Mouse (Mus musculus): Measurements from ENCODE around the gene Hoxc12. TPM values are rescaled to one million over a fixed set of nuclear protein-coding genes. Genes with fewer than 3 reads are reported as not detected.

The Hoxc12 gene
- total and polyA plus RNA-seq, 3 experiments: not detected

GRCm38 (mm10) chr15:102942739-102943467 is 6.3 kb downstream of the Hoxc12 start:
- no peak overlapping the region for H3K4me3 ChIP-seq (ENCODE audit: control insufficient read depth in 1 of 2, insufficient read depth in 1 of 2, low read depth in 2 of 2, low read length in 2 of 2)

GRCm38 (mm10) chr15:102943468-102943813 is 6.9 kb downstream of the Hoxc12 start:
- Histone ChIP-seq H3K36me3 (ENCODE audit: control insufficient read depth in 1 of 2, insufficient read depth in 2 of 2, low read length in 2 of 2) (peaks cover 0 to 5% of the 10 kb centered on the region in 2 experiments; a peak in 1 of 4 replicates), H3K79me2 (ENCODE audit: control insufficient read depth, insufficient read depth, low read length, poor library complexity) (no peaks in the 10 kb centered on the region; the same call in 1 of the 2 replicates), H3K9me3 (replicated peaks; ENCODE audit: insufficient read depth, low read length) (no peaks in the 10 kb centered on the region), H3K27ac (ENCODE audit: control insufficient read depth, low read depth, low read length) (no peak overlapping the region), H3K9ac (ENCODE audit: control insufficient read depth, low read depth, low read length, poor library complexity, severe bottlenecking) (no peak overlapping the region), H3K4me3 (ENCODE audit: control insufficient read depth in 1 of 2, insufficient read depth in 1 of 2, low read depth in 2 of 2, low read length in 2 of 2) (no peak overlapping the region), H3K27me3 (ENCODE audit: control insufficient read depth in 1 of 2, insufficient read depth in 2 of 2, low read length in 2 of 2) (peaks cover 0 to 18% of the 10 kb centered on the region in 2 experiments), H3K4me1 (ENCODE audit: control insufficient read depth in 1 of 2, insufficient read depth in 2 of 2, low read length in 2 of 2) (peaks cover 5 to 6% of the 10 kb centered on the region in 2 experiments; a peak in 3 of 4 replicates)
- no peak for DNase-seq (ENCODE audit: low read depth, low spot score)
- TF ChIP-seq RAD21 (IDR thresholded peaks at IDR 0.05; ENCODE audit: low read depth, low read length) (no peak), ELF1 (IDR thresholded peaks at IDR 0.05; ENCODE audit: low read depth, low read length) (no peak), RCOR1 (IDR thresholded peaks at IDR 0.05; ENCODE audit: low read depth, low read length) (no peak), NELFE (IDR thresholded peaks at IDR 0.05; ENCODE audit: low read depth, low read length) (no peak), ZMIZ1 (IDR thresholded peaks at IDR 0.05; ENCODE audit: low read depth, low read length) (no peak), CHD1 (IDR thresholded peaks at IDR 0.05; ENCODE audit: low read depth, low read length) (no peak), CTCF (IDR thresholded peaks at IDR 0.05 in 2 of 3, conservative IDR thresholded peaks at IDR 0.05 in 1 of 3; ENCODE audit: control insufficient read depth in 1 of 3, insufficient read depth in 1 of 3, low read depth in 2 of 3, low read length in 3 of 3, poor library complexity in 1 of 3, severe bottlenecking in 1 of 3) (no peak), ETS1 (IDR thresholded peaks at IDR 0.05; ENCODE audit: low read depth, low read length) (no peak), NRF1 (IDR thresholded peaks at IDR 0.05; ENCODE audit: insufficient read depth, low read depth, low read length, poor library complexity, severe bottlenecking) (no peak), TAL1 (IDR thresholded peaks at IDR 0.05; ENCODE audit: low read length) (no peak), MEF2A (IDR thresholded peaks at IDR 0.05; ENCODE audit: extremely low read depth, insufficient replicate concordance, low read depth, low read length, poor library complexity, severe bottlenecking) (no peak), HCFC1 (IDR thresholded peaks at IDR 0.05; ENCODE audit: low read depth, low read length) (no peak), MAX (IDR thresholded peaks at IDR 0.05; ENCODE audit: low read length) (no peak)

More at GRCm38 (mm10) chr15:102942739-102943467, 6.3 kb downstream of the Hoxc12 start:
- DNase-seq (ENCODE audit: low read depth, low spot score): no peak
- Histone ChIP-seq H3K4me1 (ENCODE audit: control insufficient read depth in 1 of 2, insufficient read depth in 2 of 2, low read length in 2 of 2) (peaks cover 5 to 6% of the 10 kb centered on the region in 2 experiments; a peak in 3 of 4 replicates), H3K36me3 (ENCODE audit: control insufficient read depth in 1 of 2, insufficient read depth in 2 of 2, low read length in 2 of 2) (peaks cover 0 to 5% of the 10 kb centered on the region in 2 experiments; a peak in 1 of 4 replicates), H3K9me3 (replicated peaks; ENCODE audit: insufficient read depth, low read length) (no peaks in the 10 kb centered on the region), H3K9ac (ENCODE audit: control insufficient read depth, low read depth, low read length, poor library complexity, severe bottlenecking) (no peak overlapping the region), H3K27ac (ENCODE audit: control insufficient read depth, low read depth, low read length) (no peak overlapping the region), H3K27me3 (ENCODE audit: control insufficient read depth in 1 of 2, insufficient read depth in 2 of 2, low read length in 2 of 2) (peaks cover 0 to 15% of the 10 kb centered on the region in 2 experiments), H3K79me2 (ENCODE audit: control insufficient read depth, insufficient read depth, low read length, poor library complexity) (no peaks in the 10 kb centered on the region; the same call in 1 of the 2 replicates)
- TF ChIP-seq E2F4 (IDR thresholded peaks at IDR 0.05; ENCODE audit: borderline replicate concordance, low read depth, low read length) (no peak), CHD1 (IDR thresholded peaks at IDR 0.05; ENCODE audit: low read depth, low read length) (no peak), RAD21 (IDR thresholded peaks at IDR 0.05; ENCODE audit: low read depth, low read length) (no peak), USF1 (IDR thresholded peaks at IDR 0.05; ENCODE audit: low read depth, low read length) (no peak), MYB (IDR thresholded peaks at IDR 0.05; ENCODE audit: low read depth, low read length) (no peak), GABPA (IDR thresholded peaks at IDR 0.05; ENCODE audit: low read depth, low read length) (no peak), MAZ (IDR thresholded peaks at IDR 0.05; ENCODE audit: low read depth, low read length) (no peak), SIN3A (IDR thresholded peaks at IDR 0.05; ENCODE audit: low read length) (no peak), RCOR1 (IDR thresholded peaks at IDR 0.05; ENCODE audit: low read depth, low read length) (no peak), POLR2AphosphoS2 (IDR thresholded peaks at IDR 0.05; ENCODE audit: low read length) (no peak), NELFE (IDR thresholded peaks at IDR 0.05; ENCODE audit: low read depth, low read length) (no peak), CTCF (IDR thresholded peaks at IDR 0.05 in 2 of 3, conservative IDR thresholded peaks at IDR 0.05 in 1 of 3; ENCODE audit: control insufficient read depth in 1 of 3, insufficient read depth in 1 of 3, low read depth in 2 of 3, low read length in 3 of 3, poor library complexity in 1 of 3, severe bottlenecking in 1 of 3) (no peak), ELF1 (IDR thresholded peaks at IDR 0.05; ENCODE audit: low read depth, low read length) (no peak), MAFK (IDR thresholded peaks at IDR 0.05; ENCODE audit: borderline replicate concordance, low read depth, low read length) (no peak), NRF1 (IDR thresholded peaks at IDR 0.05; ENCODE audit: insufficient read depth, low read depth, low read length, poor library complexity, severe bottlenecking) (no peak), MXI1 (IDR thresholded peaks at IDR 0.05; ENCODE audit: low read depth, low read length) (no peak), GATA1 (IDR thresholded peaks at IDR 0.05; ENCODE audit: low read depth, low read length) (no peak), TAL1 (IDR thresholded peaks at IDR 0.05; ENCODE audit: low read length) (no peak), MEF2A (IDR thresholded peaks at IDR 0.05; ENCODE audit: extremely low read depth, insufficient replicate concordance, low read depth, low read length, poor library complexity, severe bottlenecking) (no peak)

All from MEL (cell line).